Mouse (Mus musculus) adrenal gland (tissue): ENCODE data around the gene Srek1ip1.

ENCODE experiments used
- intact Hi-C: fragments of 180-260 bp; cut with DNase I; formaldehyde crosslinking; loops from one replicate; pipeline ENCODE4 v1.15.1; 2025

Gene Srek1ip1

GRCm38 (mm10) chr13:104837628-104838027 is 45.3 kb downstream of the Srek1ip1 start:
- intact Hi-C loops, result no loop called here

GRCm38 (mm10) chr13:104841937-104842336 is 49.7 kb downstream of the Srek1ip1 start:
- intact Hi-C loops, result no loop called here

GRCm38 (mm10) chr13:104843295-104844089 is 51.2 kb downstream of the Srek1ip1 start:
- intact Hi-C loops, result no loop called here

- intact Hi-C loops, result no loop called here
These were observed 61.4 kb downstream of the Srek1ip1 start for GRCm38 (mm10) chr13:104853645-104854044.

GRCm38 (mm10) chr13:104863127-104863979 is 71.1 kb downstream of the Srek1ip1 start, which contains the start of gene Shisal2b:
Shisal2b (minus strand) TSS chr13:104863893.
- intact Hi-C loops, result no loop called here

GRCm38 (mm10) chr13:104866726-104867125 is 74.4 kb downstream of the Srek1ip1 start:
- intact Hi-C loops, result no loop called here

- intact Hi-C loops, result no loop called here
These were observed 77.6 kb downstream of the Srek1ip1 start for GRCm38 (mm10) chr13:104869907-104870306.

- intact Hi-C loops, result no loop called here
These were observed 86.2 kb downstream of the Srek1ip1 start for GRCm38 (mm10) chr13:104878508-104878907.

- intact Hi-C loops, result no loop called here
These were observed 91.4 kb downstream of the Srek1ip1 start for GRCm38 (mm10) chr13:104883566-104884249.

GRCm38 (mm10) chr13:104886308-104887032 is 94.2 kb downstream of the Srek1ip1 start:
- intact Hi-C loops, result no loop called here
